Mouse (Mus musculus) limb, embryonic 13.5 days (tissue): Measurements from ENCODE around the gene Sft2d1. TPM values are rescaled to one million over a fixed set of nuclear protein-coding genes. Genes with fewer than 3 reads are reported as not detected.
"Not testable (repeated sequence)": the region's sequence is repeated elsewhere in the genome, so short reads cannot be mapped to it uniquely, and the experiment has no call there.

ENCODE experiments used
- ATAC-seq: fragments of 200-750 bp; cut with Nextera tagmentation; 2 replicates; pipeline ENCODE4 v1.8.0; 2017; ENCODE audit warnings: low read depth, moderate number of reproducible peaks, moderate TSS enrichment; ENCODE audit not compliant: low FRiP score
- H3K27ac ChIP-seq: fragments of 300-500 bp; sonication (generic); 2 replicates; pipeline ENCODE4 v1.5.1; 2015; ENCODE audit warnings: inconsistent platforms, mild to moderate bottlenecking, moderate library complexity
- H3K27me3 ChIP-seq: fragments of 300-500 bp; sonication (generic); 2 replicates; pipeline ENCODE4 v1.6.1; 2015; ENCODE audit warnings: mild to moderate bottlenecking, inconsistent platforms
- H3K36me3 ChIP-seq: fragments of 300-500 bp; sonication (generic); 2 replicates; pipeline ENCODE4 v1.6.1; 2015; ENCODE audit warnings: inconsistent platforms, mild to moderate bottlenecking, moderate library complexity
- H3K4me1 ChIP-seq: fragments of 300-500 bp; sonication (generic); 2 replicates; pipeline ENCODE4 v1.6.1; 2015; ENCODE audit warnings: inconsistent platforms
- H3K4me2 ChIP-seq: fragments of 300-500 bp; sonication (generic); replicated peaks from 2 replicates; pipeline ENCODE4 v1.6.1; 2015; ENCODE audit warnings: inconsistent platforms, mild to moderate bottlenecking, moderate library complexity
- H3K4me3 ChIP-seq: fragments of 300-500 bp; sonication (generic); 2 replicates; pipeline ENCODE4 v1.5.1; 2015; ENCODE audit warnings: moderate library complexity, mild to moderate bottlenecking, inconsistent platforms
- H3K9ac ChIP-seq: fragments of 300-500 bp; sonication (generic); 2 replicates; pipeline ENCODE4 v1.6.1; 2015; ENCODE audit warnings: mild to moderate bottlenecking, inconsistent platforms
- H3K9me3 ChIP-seq: fragments of 300-500 bp; sonication (generic); 2 replicates; pipeline ENCODE4 v1.6.1; 2016; ENCODE audit warnings: inconsistent platforms
- WGBS: fragments of 180-500 bp; shearing (Covaris S2); methylation state at CpG from one replicate; pipeline ENCODE4 v1.1.7; 2015; 5-methylcytosine and 5-hydroxymethylcytosine counted together
- polyA plus RNA-seq: library from polyadenylated mRNA; unstranded; fragments of >200 nt; fragmentation: Nextera tagmentation; extraction: Ambion mirVana; gene quantifications from 2 replicates; pipeline ENCODE4 v1.2.1, GENCODE M21; 2015

Gene Sft2d1
- polyA plus RNA-seq, 1 experiment from 2014 or later = 60.9 TPM

DNA sequence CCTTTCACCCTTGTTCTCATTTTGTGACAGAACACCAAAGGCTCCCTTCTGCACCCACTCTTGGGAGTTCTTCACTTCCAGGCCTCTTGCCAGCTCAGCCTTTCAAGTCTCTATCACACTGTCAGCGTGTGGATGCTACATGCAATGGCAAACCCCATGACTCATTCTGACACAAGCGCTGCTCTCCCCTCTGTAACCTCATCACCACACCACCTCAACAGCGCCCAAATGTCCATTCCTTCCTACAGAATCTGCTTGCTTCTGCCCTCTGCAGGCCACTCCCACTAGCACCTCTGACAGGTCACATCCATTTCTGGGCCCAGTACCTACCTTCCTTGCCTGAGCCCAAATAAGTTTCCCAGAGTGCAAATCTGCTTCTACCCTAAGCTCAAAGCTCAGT lies 5.1 kb upstream of the Sft2d1 start:
- Histone ChIP-seq H3K9ac (no peak overlapping the region), H3K4me1 (no peaks in the 10 kb centered on the region), H3K27ac (no peak overlapping the region), H3K36me3 (no peaks in the 10 kb centered on the region), H3K9me3 (no peaks in the 10 kb centered on the region), H3K27me3 (0 out of 2 replicates have a peak, but pooled peaks cover 3% of the 10 kb centered on the region), H3K4me2 (no peak overlapping the region), H3K4me3 (no peak overlapping the region)
- WGBS = 33% methylated on average over 3 of the region's 3 CpGs
- ATAC-seq = no peak

DNA sequence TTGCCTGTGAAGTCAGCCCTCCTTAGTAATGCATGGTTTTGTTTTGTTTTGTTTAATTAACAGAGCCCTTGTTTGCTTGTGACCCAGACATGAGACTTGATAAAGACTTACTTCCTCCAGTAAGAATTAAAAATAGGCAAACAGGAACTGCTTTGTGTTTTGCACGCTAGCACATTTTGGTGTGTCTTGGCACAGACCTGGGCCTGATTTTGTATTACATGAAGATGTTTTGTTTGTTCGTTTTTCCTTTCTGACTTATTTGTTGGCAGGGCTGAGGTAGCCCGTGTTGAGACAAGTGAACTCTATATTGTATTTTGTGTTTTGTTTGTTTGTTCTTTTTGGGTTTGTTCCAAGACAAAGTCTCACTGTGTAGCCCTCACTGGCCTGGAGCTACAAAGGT lies 849 bp downstream of the Sft2d1 start:
- peak overlapping the region; percentile 74 for H3K4me2 ChIP-seq
- WGBS = 55% methylated on average over 3 of the region's 3 CpGs
- peak overlapping the region; percentile 87 for H3K4me3 ChIP-seq
- peak overlapping the region; percentile 91 for H3K9ac ChIP-seq
- H3K27me3 ChIP-seq = no peaks in the 10 kb centered on the region
- no peak overlapping the region for H3K27ac ChIP-seq
- no peaks in the 10 kb centered on the region for H3K9me3 ChIP-seq
- ATAC-seq = no peak
- H3K4me1 ChIP-seq = peaks cover 13% of the 10 kb centered on the region
- H3K36me3 ChIP-seq = no peaks in the 10 kb centered on the region

DNA sequence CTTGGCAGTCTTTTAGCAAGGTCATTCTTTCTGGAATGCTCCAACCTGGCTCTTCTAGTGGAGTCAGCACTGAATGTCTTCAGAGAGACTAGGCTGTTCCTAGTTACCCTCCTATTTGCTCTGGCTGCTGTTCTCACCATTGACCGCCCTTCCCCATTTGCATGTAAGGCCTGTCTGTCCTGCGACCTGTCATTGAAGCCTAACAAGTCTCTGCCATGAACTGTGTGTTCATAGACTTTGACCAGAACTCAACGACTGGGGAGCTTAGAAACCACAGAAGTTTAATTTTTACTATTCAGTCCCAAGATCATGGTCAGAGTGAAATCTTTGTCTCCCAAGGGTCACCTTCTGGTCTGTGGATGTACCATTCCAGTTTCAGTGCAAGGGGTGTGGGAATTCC lies 3.1 kb downstream of the Sft2d1 start:
- no peak overlapping the region for H3K9ac ChIP-seq
- no peak overlapping the region for H3K27ac ChIP-seq
- H3K4me3 ChIP-seq = no peak overlapping the region
- H3K9me3 ChIP-seq = no peaks in the 10 kb centered on the region
- ATAC-seq = no peak
- peaks cover 13% of the 10 kb centered on the region for H3K4me1 ChIP-seq
- no peaks in the 10 kb centered on the region for H3K36me3 ChIP-seq
- H3K27me3 ChIP-seq = no peaks in the 10 kb centered on the region
- no peak overlapping the region for H3K4me2 ChIP-seq
- WGBS = 88% methylated on average over 3 of the region's 3 CpGs

DNA sequence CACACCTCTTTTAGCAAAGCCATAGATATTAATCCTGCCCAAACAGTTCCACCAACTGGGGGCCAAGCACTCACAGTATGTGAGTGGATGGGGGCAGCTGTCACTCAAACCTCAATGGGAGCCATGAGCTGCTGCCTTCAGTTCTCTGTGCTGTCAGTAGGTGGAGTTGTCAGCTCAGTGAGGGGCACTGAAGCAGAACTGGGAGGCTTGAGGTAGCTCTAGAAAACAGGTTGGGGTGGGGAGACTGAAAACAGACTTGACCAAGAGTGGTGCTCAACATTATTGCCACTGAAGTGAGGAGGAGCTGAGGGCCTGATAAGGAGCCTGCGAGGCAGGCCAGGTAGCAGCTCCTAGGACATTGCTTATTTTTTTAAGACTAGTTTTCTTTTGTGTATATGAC lies 5.3 kb downstream of the Sft2d1 start:
- H3K9ac ChIP-seq = no peak overlapping the region
- ATAC-seq = no peak
- WGBS = 100% methylated on average over 1 of the region's 1 CpGs
- no peak overlapping the region for H3K4me3 ChIP-seq
- peaks cover 3% of the 10 kb centered on the region; the same call in 1 of the 2 replicates for H3K36me3 ChIP-seq
- no peaks in the 10 kb centered on the region for H3K27me3 ChIP-seq
- no peak overlapping the region for H3K27ac ChIP-seq
- no peaks in the 10 kb centered on the region for H3K9me3 ChIP-seq
- H3K4me2 ChIP-seq = no peak overlapping the region
- peaks cover 13% of the 10 kb centered on the region for H3K4me1 ChIP-seq

GRCm38 (mm10) chr17:8326877-8327276 lies 16.0 kb downstream of the Sft2d1 start:
- H3K36me3 ChIP-seq = peaks cover 26% of the 10 kb centered on the region
- 86% methylated on average over 11 of the region's 11 CpGs for WGBS
- not testable (repeated sequence) for ATAC-seq, H3K27me3 ChIP-seq, H3K9ac ChIP-seq, H3K4me1 ChIP-seq, H3K27ac ChIP-seq, H3K4me2 ChIP-seq, H3K9me3 ChIP-seq, H3K4me3 ChIP-seq

DNA sequence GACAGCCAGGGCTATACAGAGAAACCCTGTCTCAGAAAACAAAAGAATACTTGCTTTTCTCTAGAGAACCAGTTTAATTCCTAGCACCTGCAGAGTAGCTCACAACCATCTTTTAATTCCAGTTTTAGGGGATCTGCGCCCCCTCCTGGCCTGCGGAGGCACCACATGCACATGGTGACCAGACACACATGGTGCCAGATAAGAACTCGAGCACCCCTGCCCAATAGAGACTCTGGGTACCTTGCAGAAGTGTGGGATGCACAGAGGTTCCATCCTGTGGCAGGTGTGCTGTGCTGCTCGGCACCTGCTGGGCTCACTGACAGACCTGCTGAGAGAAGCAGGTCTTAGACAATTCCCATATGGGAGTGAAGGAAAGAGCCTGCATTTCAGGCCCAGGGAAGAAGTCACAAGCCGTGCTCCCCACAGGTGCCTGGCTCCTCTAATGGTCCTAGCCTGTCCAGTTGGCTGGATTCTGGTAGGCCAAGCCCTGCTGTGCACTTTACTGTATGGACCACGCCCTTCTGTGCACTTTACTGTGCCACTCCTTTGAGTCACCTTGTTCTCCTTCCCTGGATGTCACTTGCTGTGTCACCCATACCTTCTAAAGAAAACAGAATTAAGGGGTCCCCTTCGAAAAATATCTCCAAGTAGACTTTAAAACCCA lies 17.7 kb downstream of the Sft2d1 start:
- Histone ChIP-seq H3K4me2 (no peak overlapping the region), H3K27ac (no peak overlapping the region), H3K4me1 (no peaks in the 10 kb centered on the region), H3K9me3 (no peaks in the 10 kb centered on the region), H3K27me3 (no peaks in the 10 kb centered on the region), H3K4me3 (no peak overlapping the region), H3K9ac (no peak overlapping the region), H3K36me3 (peaks cover 20% of the 10 kb centered on the region)
- ATAC-seq = no peak
- WGBS = 65% methylated on average over 7 of the region's 7 CpGs

GRCm38 (mm10) chr17:8330602-8331001 lies 19.7 kb downstream of the Sft2d1 start:
- Histone ChIP-seq H3K27me3 (no peaks in the 10 kb centered on the region), H3K9ac (no peak overlapping the region), H3K9me3 (no peaks in the 10 kb centered on the region), H3K4me1 (no peaks in the 10 kb centered on the region), H3K36me3 (peaks cover 13% of the 10 kb centered on the region), H3K27ac (no peak overlapping the region), H3K4me2 (no peak overlapping the region), H3K4me3 (no peak overlapping the region)
- ATAC-seq = no peak
- WGBS = 79% methylated on average over 5 of the region's 5 CpGs

- not testable (repeated sequence) for ATAC-seq, H3K4me3 ChIP-seq, H3K9me3 ChIP-seq, H3K9ac ChIP-seq, H3K4me2 ChIP-seq, H3K27ac ChIP-seq, H3K36me3 ChIP-seq
- peaks cover 16% of the 10 kb centered on the region for H3K4me1 ChIP-seq
- peaks cover 40% of the 10 kb centered on the region for H3K27me3 ChIP-seq
- 95% methylated on average over 1 of the region's 5 CpGs for WGBS
Observed at GRCm38 (mm10) chr17:8337159-8337558, 26.3 kb downstream of the Sft2d1 start, which contains the start of gene Prr18. Gene Prr18 (plus strand): TSS chr17:8337459.

DNA sequence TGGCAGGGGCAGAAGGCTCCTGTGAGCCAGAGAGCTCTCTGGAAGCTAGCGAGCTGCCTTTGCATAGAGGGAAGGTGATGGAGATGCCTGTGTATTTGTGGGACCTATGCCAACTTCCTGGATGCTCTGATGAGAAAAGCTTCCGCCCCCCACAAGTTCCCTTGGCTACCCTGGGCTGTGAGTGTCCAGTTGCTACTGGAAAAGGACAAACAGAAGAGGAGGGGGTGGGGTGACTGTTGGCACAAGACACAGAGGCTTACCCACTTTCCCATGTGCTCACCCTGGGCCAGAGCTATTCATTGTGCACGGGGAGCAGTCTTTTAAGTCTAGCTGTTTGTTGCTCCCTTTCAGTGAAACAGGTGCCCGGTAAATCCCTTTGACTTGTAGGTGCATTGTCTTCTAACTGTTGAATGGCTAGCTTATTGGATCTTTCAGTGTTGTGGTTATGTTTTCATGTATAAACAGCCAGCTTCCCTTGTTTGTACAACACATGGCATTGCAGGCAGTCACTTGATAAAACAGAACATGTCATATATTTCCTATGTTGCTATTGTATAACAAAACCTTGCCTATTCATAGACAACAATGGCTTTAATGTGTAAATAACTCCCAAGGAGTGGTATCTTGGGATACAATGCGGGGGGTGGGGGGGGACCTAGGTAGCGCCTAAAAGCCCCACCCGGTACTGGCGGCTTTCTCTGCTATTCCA lies 28.9 kb downstream of the Sft2d1 start:
- no peak overlapping the region for H3K9ac ChIP-seq
- no peaks in the 10 kb centered on the region for H3K36me3 ChIP-seq
- peaks cover 16% of the 10 kb centered on the region for H3K4me1 ChIP-seq
- no peak for ATAC-seq
- peak overlapping the region; percentile 60 for H3K4me3 ChIP-seq
- H3K4me2 ChIP-seq = peak overlapping the region; percentile 99
- peaks cover 57% of the 10 kb centered on the region for H3K27me3 ChIP-seq
- H3K9me3 ChIP-seq = no peaks in the 10 kb centered on the region
- WGBS = 28% methylated on average over 8 of the region's 8 CpGs
- H3K27ac ChIP-seq = no peak overlapping the region

DNA sequence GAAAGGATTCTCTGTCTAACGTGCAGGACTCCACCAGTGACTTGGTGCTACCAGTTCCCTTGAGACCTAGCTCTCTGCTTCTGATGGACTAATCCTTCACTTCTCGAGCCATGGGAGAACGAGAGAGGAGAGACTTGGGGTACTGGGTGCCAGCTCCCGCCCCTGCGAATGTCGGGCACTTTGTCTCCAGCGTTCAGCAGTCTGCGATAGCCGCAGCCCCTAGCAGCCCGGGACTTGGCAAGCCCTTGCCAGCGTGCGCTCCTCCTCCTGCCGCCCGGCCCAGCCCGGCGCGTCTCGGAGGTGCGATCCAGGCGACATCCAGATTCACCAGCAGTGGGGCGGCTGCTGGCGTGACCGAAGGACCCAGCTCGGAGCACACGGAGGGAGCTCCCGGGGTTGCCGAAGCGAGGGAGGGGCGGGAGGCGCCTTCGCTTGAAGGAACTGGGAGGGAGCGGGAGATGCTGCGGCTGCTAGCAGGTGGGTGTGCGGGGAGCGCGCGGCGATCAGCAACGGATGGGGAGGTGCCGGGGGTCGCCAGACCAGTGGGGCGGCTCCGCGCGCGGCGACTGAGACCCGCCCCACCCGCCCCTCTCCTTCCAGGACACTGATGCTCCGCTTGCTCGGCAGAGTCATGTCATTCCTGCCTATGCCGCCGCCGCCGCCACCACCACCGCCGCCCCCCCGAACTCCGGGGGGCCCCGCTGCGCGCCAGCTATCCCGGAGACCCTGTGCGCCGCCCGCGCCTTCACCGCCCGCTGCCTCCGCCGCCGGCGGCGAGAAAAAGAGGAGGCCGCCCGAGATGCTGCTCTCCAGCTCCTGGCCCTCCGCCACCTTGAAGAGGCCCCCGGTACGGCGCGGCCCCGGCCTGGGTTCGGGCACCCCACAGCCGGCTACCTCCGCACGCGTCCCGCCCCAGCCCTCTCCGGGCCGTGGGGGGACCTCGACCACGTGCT lies 29.8 kb downstream of the Sft2d1 start:
- no peaks in the 10 kb centered on the region for H3K9me3 ChIP-seq
- WGBS = under 1% methylated on average over 54 of the region's 92 CpGs
- peaks cover 57% of the 10 kb centered on the region for H3K27me3 ChIP-seq
- H3K4me3 ChIP-seq = peak overlapping the region; percentile 60
- ATAC-seq = peak; percentile 42
- peak overlapping the region; percentile 99 for H3K4me2 ChIP-seq
- peak overlapping the region; percentile 68 for H3K9ac ChIP-seq
- H3K4me1 ChIP-seq = peaks cover 16% of the 10 kb centered on the region
- H3K27ac ChIP-seq = no peak overlapping the region
- no peaks in the 10 kb centered on the region for H3K36me3 ChIP-seq

- Histone ChIP-seq H3K27me3 (peaks cover 57% of the 10 kb centered on the region), H3K36me3 (no peaks in the 10 kb centered on the region), H3K9ac (peak overlapping the region; percentile 68), H3K9me3 (no peaks in the 10 kb centered on the region), H3K4me1 (peaks cover 16% of the 10 kb centered on the region), H3K27ac (no peak overlapping the region), H3K4me3 (peak overlapping the region; percentile 60), H3K4me2 (peak overlapping the region; percentile 99)
- whole genome bisulfite sequencing = 11% methylated on average over 46 of the region's 46 CpGs
- ATAC-seq = peak; percentile 46; the same call in 1 of the 2 replicates
Observed at GRCm38 (mm10) chr17:8341360-8341963, 30.6 kb downstream of the Sft2d1 start.
